Mouse (Mus musculus): ENCODE data around the gene Gins3.

DNA sequence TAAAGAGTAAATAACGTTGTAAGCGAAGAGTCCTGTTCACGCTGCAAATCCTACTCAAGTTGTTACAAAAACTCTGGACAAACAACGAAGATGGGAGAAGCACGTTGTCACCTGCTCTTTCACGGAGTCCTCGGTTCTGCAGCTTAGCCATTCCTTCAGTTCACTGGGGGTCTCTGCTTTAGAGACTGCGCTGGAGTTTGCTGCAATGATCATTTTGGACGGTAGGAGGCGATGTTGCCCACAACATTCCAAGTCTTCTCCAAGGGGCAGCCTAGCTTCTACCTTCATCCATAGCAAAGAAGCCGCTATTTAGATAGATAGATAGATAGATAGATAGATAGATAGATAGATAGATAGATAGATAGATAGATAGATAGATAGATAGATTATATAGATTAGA, 33.4 kb upstream of the Gins3 start:
- TF ChIP-seq CTCF (IDR thresholded peaks at IDR 0.05; ENCODE audit: borderline replicate concordance, control insufficient read depth, extremely low read depth, insufficient read depth, low read length, poor library complexity) (no peak), POLR2A (IDR thresholded peaks at IDR 0.05; ENCODE audit: control insufficient read depth, extremely low read depth, insufficient read depth, low read length, poor library complexity) (no peak)
